Mouse (Mus musculus) right cerebral cortex, postnatal 14 days (tissue): ENCODE measurements around the gene Prr15l.
A peak's percentile ranks its signal among the peaks of the same experiment; 100 is the strongest.

Source experiments
- DNase-seq: peaks from one replicate; pipeline ENCODE4 v3.0.0; 2022

The Prr15l gene

DNA sequence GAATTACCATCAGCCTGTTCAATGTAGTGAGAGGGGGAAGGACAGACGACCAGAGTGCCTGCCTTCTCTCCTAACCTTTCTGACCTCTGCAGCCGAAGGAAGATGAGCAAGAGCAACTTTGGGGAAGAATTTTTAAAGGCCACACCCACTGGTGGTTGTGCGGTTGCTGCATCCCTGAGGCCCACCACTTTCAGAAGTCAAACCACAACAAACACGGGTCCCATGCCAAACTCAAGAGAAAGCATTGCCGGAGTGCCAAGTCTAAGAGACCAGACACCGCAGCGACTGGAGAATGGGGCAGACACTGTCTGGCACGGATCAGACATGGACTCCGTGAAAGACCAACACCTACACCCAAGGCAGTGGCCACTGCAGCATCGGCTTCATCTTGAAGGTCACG is 3.0 kb upstream of the Prr15l start:
- no peak for DNase-seq

DNA sequence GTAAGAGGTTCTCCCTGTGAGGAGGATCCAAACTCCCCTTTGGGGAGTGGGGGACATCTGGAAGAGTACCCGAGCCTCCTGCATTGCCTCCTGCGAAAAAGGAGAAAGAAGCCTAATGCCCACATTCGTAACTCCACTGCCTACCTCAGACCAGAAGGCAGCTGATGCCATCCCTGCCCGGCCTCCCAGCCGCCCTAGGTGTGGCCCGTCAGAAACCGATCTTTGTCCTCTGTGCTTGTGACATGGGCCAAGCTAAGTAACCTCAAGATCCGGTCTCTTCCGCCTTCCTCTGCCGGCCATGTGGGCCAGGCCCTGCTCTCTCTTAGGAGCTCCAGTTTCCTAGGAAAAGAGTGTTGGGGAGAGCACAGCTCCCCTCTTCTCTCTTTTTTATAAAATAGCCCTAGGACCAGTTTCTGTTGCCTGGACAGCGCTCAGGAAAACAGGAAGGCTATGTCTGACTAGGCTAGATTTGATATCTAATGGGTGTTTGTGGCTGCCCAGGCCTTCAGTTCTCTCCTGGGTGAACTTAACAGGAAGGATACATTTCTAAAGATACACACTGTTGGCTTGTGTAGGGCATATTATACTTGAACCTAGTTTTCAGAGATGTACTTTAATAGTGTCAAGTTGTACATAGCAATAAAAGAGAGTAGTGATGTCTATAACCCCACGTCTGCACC is 2.3 kb upstream of the Prr15l start:
- no peak for DNase-seq

- DNase-seq, result no peak
Measured at GRCm38 (mm10) chr11:96926587-96926986, 1.3 kb upstream of the Prr15l start.

- DNase-seq, result no peak
Measured at GRCm38 (mm10) chr11:96928691-96929090, 787 bp downstream of the Prr15l start.

- DNase-seq, result no peak
Measured at GRCm38 (mm10) chr11:96929096-96929765, 1.3 kb downstream of the Prr15l start.

- no peak for DNase-seq
Measured at GRCm38 (mm10) chr11:96929766-96930331, 1.9 kb downstream of the Prr15l start.

- DNase-seq, result no peak
Measured at GRCm38 (mm10) chr11:96931327-96932062, 3.6 kb downstream of the Prr15l start.

DNA sequence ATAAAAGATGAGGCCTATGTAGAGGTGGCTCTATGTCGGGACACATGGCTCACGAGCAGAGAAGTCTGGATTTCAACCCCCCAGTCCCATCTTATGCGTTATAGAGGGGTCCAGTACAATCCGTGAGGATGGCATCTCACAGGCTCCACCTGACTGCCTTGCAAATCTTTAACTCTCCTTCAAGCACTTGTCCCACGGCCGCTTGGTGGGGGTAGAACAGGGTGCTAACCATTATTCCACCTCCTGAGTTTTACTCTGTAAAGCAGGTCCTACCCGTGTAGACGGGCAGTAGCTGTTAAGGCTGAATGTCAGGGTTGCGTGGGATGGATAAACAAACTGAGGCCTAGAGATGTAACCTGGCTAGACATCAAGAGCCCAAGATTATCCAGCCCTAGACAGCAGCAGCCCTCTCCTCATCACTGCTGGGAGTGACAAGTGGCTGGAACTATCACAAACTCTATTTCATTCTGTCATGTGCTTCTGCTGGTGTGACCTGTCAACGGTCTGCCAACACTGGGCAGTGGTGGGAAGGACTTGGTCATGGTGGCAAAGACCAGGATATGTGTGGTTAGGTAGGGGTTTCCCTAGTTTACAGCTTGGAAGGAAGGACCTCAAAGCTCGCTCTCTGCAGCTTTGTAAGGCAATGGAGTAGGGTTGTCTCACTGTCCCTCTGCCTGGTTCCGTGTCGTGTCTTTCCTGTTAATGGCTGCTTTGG is 5.8 kb downstream of the Prr15l start:
- no peak for DNase-seq

DNA sequence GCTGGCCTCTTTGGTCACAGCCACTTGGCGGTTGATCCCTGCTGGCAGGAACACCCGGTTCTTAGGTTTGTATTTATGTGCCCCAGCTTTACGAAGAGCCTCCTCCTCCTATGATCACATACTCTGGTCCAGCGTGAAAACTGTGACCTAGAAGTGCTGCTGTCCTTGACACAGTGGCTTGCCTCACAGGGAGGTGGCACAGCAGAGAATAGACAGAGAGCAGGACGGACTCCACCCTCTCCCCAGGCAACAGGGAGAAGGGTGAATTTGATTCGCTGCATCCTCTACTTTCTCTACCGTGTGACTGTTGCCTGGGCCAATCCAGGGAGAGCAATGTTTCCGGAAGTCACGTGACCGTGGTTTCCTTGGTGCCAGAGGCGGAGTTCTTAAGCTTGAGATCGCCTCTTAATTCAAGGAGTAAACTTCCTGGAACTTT is 7.0 kb downstream of the Prr15l start:
- DNase-seq, result no peak

DNA sequence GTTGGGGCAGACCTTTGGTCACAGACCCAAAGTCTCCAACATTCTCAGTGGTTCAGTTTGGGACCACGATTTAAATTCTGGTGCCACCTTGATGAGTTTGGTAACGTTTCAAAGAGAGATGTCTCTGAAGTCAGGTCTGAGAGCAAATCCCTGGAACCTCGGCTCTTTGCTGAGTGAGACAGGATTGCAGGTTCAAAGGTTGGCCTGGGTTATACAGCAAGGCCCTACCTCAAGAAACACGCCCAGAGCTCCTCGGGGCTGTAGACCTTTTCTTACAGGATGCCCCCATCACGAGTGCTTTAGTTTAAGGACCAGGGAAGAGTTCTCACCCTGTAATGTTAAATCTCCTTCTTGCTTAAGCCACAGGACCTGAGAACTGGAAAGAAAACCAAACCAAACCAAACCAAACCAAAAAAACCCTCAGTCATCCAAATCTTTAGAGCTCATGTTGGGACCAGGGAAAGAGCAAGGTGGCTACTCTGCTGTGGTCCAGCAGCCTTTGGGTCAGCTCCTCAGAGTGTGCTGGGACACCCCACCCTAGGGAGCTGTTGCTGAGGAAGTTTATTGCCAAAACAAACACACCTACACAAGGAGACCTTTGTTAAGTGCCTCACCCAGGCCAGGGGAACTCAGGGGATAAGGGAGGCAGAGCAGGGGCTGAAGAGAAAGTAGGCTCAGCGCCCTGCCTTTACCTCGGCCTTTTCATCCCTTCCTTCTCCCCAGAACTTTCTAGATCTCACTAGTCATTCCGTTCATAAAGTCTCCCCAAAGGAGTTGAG is 8.2 kb downstream of the Prr15l start:
- DNase-seq, result no peak

DNA sequence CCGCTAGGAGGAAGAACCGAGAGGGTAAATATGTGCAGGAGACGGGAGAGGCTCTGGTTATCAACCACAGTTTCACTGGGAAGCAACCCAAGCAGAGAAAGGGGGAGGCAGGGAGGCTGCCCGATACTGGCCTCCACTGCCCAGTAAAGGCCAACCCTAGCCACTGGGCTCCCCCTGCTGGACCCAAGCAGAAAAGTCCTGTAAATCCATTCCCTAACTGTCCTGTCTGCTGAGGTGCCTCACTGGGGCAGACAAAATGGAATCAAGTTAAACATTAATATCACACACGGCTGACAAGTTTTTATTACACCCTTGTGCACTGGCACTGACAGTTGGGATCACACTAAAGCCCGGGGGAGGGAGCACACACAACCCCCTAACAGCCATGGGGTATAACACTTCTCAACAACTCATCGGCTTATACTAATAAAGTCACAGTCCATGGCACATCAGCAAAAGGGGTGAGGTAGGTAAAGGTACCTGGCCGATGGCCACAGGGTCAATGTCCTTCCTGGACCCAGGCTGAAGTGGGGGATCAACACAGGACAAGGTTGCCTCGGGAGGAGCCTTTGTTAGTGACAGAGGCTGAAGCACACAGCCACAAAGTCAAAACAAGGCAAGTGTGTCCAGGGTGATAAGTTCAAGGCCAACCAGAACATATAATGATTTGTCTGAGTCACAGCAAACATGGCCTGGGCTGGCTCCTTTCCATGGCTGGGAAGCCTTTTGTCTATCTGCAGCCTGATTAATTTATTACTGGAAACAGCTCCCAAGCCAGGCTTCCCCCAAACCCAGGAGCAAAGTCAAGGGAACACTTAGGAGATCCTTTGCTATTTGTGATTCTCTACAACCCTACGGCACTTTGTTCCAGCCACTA is 9.9 kb downstream of the Prr15l start:
- peak; percentile 23 for DNase-seq

DNA sequence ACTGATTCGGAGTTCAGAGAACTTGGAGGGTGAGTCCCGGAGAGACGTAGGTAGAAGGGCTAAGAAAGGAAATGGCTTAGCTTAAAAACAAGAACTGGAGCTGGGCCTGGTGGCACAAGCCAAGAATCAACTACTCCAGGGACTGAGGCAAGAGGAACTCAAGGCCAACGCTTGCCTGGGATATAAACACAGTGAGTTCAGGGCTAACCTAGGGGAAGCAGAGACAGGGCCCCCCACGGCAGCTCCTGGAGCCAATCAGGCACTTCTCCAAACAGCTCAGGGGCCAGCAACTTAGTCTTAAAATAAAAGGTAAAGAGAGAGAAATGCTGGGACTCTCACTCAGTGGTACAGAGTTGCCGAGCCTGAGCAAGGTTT is 10.5 kb downstream of the Prr15l start:
- no peak for DNase-seq

DNA sequence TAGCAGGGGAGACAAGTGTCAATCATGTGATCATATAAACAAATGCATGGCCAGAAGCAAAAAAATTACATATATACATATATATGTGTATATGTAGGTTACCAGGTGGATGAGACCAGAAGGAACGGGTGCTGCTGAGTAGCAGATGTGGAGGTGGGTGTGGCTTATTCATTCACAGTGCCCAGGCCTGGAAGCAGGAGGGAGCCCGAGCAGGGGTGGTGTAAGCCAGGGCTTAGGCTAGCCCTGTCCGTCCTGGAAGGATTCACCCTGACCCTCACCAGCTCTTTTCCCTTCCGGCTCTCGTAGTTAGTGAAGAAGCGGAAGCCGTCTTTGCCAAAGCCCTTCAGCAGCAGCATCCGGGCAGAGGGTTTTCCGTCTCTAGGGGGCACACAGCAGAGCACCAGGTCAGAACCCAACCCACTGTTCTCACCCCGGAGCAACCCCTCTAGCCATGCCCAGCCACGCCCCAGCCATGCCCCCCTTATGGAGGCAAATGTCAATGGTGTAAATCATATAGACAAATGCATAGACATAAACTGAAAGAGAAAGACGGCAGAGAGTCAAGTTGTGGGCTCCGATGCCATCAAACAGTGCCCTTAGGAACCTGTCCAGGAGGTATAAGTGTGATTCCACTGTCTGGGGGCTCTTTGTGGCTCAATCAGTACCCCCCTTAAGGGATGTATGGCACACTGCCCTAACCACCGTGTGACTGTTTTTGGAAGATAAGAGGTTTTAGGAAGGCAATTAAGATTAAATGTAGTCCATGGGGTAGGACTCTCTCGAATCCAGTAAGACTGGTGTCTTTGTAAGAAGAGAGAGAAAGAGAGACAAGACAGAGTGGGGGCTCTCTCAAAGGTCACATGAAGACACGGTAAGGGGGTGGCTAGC is 12.9 kb downstream of the Prr15l start:
- DNase-seq, result no peak

DNA sequence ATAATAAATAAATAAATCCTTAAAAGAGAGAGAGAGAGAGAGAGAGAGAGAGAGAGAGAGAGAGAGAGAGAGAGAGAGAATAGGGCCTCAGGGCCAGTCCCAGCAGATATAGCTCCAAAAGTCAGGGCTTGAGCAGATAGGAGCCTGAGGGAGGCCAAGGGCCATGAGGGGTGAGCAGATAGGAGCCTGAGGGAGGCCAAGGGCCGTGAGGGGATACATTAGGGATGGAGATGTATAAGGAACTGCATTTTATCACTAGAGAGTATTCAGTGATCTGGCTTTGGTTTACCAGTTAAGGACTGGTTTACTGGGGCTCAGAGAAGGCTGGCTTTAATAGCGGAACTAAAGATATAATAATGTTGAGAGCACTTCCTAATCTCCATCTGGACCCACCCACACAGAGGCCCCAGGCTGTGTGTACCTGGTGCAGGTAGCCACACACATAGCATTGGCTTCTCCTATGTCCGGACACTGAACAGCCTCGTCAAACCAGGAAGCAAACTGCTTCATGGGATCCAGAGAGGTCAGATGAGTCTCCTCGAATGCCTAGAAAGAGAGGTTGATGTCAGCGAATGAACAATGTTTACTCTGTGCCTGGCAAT is 14.2 kb downstream of the Prr15l start:
- no peak for DNase-seq

DNA sequence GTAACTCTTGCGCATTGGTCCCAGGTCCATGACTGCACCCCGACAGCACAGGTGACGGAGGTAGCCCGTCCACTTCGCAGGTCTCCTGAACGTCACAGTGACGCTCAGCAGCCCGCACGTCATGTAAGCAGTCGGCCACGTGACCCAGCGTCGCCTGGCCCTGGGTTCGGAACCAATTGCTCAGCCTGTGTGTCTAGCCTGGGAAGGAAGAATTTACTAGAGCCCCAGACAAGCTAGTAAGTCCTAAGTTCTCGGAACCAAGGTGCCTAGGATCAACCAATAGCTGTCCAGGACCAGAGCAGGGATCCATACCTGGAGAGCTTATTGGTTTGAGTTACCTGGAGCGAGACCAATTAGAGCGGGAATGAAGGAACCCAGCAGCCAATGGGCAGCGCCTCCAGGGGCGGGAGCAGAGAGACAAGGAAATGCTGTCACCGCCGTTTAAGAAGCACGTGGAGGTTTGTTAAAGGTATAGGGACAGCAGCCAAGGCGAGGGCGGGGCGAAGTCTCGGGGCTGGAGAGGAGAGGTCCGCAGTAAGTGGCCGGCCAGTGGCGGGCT is 15.9 kb downstream of the Prr15l start, which contains the start of gene Pnpo:
Gene Pnpo (minus strand): TSS at position 241 of the 559 bp plus-strand sequence.
- peak; percentile 86 for DNase-seq

DNA sequence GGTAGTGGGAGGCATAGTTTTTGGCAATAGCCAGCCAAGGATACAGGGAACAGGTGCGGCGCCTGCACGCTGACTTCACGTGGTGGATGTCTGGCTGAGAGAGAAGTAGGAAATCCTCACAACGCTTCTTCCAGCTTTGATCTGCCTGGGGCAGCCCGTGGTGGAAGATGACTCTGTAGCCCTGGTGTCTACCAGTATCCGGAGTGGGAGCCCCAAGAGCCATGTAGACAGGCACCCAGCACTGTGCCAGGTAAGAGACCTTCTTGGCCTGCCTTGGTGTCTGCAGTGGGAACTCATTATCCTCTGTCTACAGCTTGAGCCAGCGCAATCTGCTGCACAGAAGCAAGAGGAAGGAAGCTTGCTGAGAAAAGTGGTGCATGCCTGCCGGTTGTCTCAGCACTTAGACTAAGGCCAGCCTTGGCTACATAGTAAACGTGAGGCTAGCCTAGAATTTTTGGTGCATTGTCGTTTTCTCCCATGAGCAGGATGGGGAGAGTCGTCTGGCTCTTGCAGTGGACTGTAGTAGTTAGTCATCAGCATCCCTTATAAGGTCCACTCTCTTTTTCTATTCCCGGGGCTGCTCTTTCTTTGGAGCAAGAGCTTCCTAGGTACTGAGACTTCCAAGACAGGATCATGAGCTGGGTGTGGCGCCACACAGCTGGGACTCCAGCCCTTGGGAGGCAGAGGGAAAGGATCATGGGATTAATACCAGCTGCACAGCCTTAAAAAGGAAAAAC is 17.1 kb downstream of the Prr15l start:
- no peak for DNase-seq

- DNase-seq, result no peak
Measured at GRCm38 (mm10) chr11:96946498-96946897, 18.6 kb downstream of the Prr15l start.

- DNase-seq, result no peak
Measured at GRCm38 (mm10) chr11:96947849-96948248, 19.9 kb downstream of the Prr15l start.
